Mouse (Mus musculus) heart, embryonic 16.5 days (tissue): Measurements from ENCODE around the gene Ccnyl1. TPM values are rescaled to one million over a fixed set of nuclear protein-coding genes. Genes with fewer than 3 reads are reported as not detected.
"Not testable (repeated sequence)": the region's sequence is repeated elsewhere in the genome, so short reads cannot be mapped to it uniquely, and the experiment has no call there.

Source experiments
- ATAC-seq: fragments of 200-750 bp; cut with Nextera tagmentation; replicated peaks from 2 replicates; pipeline ENCODE4 v1.8.0; 2017; ENCODE audit warnings: moderate number of reproducible peaks; ENCODE audit not compliant: insufficient read depth, low FRiP score; ENCODE audit errors: extremely low read depth
- H3K27ac ChIP-seq: fragments of 300-500 bp; sonication (generic); 2 replicates; pipeline ENCODE4 v1.5.1; 2014; ENCODE audit warnings: mild to moderate bottlenecking, low read length, control low read depth, moderate library complexity
- H3K27me3 ChIP-seq: fragments of 300-500 bp; sonication (generic); 2 replicates; pipeline ENCODE4 v1.6.1; 2014; ENCODE audit warnings: low read length, mixed read lengths; ENCODE audit not compliant: control insufficient read depth, insufficient read depth
- H3K36me3 ChIP-seq: fragments of 300-500 bp; sonication (generic); 2 replicates; pipeline ENCODE4 v1.6.1; 2014; ENCODE audit not compliant: control insufficient read depth, insufficient read depth
- H3K4me1 ChIP-seq: fragments of 300-500 bp; sonication (generic); 2 replicates; pipeline ENCODE4 v1.6.1; 2014; ENCODE audit warnings: low read length, mixed read lengths; ENCODE audit not compliant: control insufficient read depth, insufficient read depth
- H3K4me2 ChIP-seq: fragments of 300-500 bp; sonication (generic); 2 replicates; pipeline ENCODE4 v1.6.1; 2014; ENCODE audit warnings: low read depth, mild to moderate bottlenecking, control low read depth, low read length
- H3K4me3 ChIP-seq: fragments of 300-500 bp; sonication (generic); 2 replicates; pipeline ENCODE4 v1.5.1; 2014; ENCODE audit warnings: mild to moderate bottlenecking, control low read depth, low read length
- H3K9ac ChIP-seq: fragments of 300-500 bp; sonication (generic); 2 replicates; pipeline ENCODE4 v1.6.1; 2014; ENCODE audit warnings: low read length, control low read depth
- H3K9me3 ChIP-seq: fragments of 300-500 bp; sonication (generic); replicated peaks from 2 replicates; pipeline ENCODE4 v1.6.1; 2016; ENCODE audit warnings: low read length; ENCODE audit not compliant: control insufficient read depth
- WGBS: fragments of 180-500 bp; shearing (Covaris S2); extraction: QIAGEN DNeasy Blood & Tissue Kit; methylation state at CpG from one replicate; pipeline ENCODE4 v1.1.7; 2014; 5-methylcytosine and 5-hydroxymethylcytosine counted together
- polyA plus RNA-seq: library from polyadenylated mRNA; unstranded; fragments of >200 nt; fragmentation: Nextera tagmentation; extraction: Ambion mirVana; gene quantifications from 2 replicates; pipeline ENCODE4 v1.2.1, GENCODE M21; 2015

Ccnyl1 gene
- 3.2 and 3.9 TPM in 2 replicates for polyA plus RNA-seq

DNA sequence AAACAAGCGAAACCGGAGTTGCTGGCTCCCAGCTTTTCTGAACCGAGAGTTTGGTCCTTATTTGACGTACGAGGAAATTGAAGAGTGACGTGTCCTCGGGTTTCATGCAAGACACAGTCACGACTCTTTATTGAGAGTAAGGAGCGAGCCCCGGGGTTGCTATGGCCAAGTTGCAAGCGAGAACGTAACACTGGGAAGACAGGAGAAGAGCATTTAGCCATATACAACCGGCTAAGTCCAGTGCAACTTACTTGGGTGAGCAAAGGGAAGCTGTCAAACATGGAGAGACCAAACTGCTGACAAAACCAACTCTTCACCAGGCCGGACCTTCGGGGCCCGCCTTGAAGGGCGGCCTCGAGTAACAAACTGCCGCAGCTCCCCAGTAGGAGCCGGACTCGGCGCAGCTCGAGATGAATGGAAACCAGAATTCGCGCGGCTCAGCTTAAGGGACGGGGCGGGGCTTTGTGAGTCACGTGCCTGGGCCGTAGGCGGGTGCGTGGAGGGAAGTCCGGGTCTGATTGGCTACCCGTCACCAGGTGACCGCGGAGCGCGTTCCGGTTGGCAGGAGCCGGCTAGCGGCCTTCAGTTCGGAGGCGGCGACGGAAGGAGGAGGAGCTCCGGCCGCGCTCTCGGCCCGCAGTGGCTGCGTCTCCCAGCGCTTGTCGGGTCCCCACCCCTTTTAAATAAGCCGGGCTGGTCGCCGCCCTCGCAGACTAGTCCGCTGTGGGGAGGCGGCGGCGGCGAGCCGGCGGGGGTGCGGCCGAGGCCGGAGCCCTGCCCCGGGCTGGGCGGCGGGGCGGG lies at the start of gene Ccnyl1:
Ccnyl1 (plus strand) TSS at position 243 of the 801 bp plus-strand sequence.
- under 1% methylated on average over 70 of the region's 71 CpGs for WGBS
- Histone ChIP-seq H3K9me3 (no peaks in the 10 kb centered on the region), H3K4me2 (peak within 1 kb of the TSS; percentile 85), H3K36me3 (no peaks in the 10 kb centered on the region), H3K9ac (peak within 1 kb of the TSS; percentile 91), H3K27ac (peak within 1 kb of the TSS; percentile 86), H3K4me1 (peaks cover 16% of the 10 kb centered on the region), H3K4me3 (peak within 1 kb of the TSS; percentile 91), H3K27me3 (no peaks in the 10 kb centered on the region)
- peak; percentile 99 for ATAC-seq

GRCm38 (mm10) chr1:64641069-64641468 lies 49.2 kb upstream of the Ccnyl1 start:
- H3K27me3 ChIP-seq: no peaks in the 10 kb centered on the region
- no peaks in the 10 kb centered on the region for H3K4me1 ChIP-seq
- H3K4me3 ChIP-seq: no peak overlapping the region
- H3K9ac ChIP-seq: no peak overlapping the region
- no peak for ATAC-seq
- no peaks in the 10 kb centered on the region for H3K36me3 ChIP-seq
- WGBS: 85% methylated on average over 6 of the region's 6 CpGs
- no peaks in the 10 kb centered on the region for H3K9me3 ChIP-seq
- no peak overlapping the region for H3K4me2 ChIP-seq
- no peak overlapping the region for H3K27ac ChIP-seq

- H3K9ac ChIP-seq, H3K36me3 ChIP-seq, H3K9me3 ChIP-seq, H3K4me3 ChIP-seq, H3K27me3 ChIP-seq, ATAC-seq, H3K27ac ChIP-seq, H3K4me2 ChIP-seq, H3K4me1 ChIP-seq: not testable (repeated sequence)
- WGBS: 85% methylated on average over 8 of the region's 8 CpGs
These were observed 47.7 kb upstream of the Ccnyl1 start for GRCm38 (mm10) chr1:64642541-64642940.

DNA sequence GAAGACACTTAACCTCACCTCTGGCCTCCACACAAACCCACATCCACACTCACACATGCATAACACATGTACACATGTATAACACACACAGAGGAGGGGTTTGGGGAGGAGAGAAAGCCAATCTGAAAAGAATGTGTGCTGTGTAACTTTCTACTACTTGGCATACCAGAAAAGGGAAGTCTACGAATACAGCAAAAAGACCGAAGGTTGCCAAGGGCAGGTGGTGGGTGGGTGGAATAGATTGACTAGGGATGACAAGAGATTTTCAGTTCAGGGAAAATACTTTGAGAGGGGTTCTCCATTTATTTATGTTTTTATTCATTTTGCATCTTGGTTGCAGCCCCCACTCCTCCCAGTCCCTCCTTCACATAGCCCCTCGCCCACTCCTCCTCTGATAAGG lies 45.7 kb upstream of the Ccnyl1 start:
- Histone ChIP-seq H3K4me1 (no peaks in the 10 kb centered on the region), H3K4me3 (no peak overlapping the region), H3K27me3 (no peaks in the 10 kb centered on the region), H3K27ac (no peak overlapping the region), H3K9ac (no peak overlapping the region), H3K36me3 (no peaks in the 10 kb centered on the region), H3K4me2 (no peak overlapping the region), H3K9me3 (no peaks in the 10 kb centered on the region)
- ATAC-seq: no peak
- WGBS: 89% methylated on average over 3 of the region's 3 CpGs

DNA sequence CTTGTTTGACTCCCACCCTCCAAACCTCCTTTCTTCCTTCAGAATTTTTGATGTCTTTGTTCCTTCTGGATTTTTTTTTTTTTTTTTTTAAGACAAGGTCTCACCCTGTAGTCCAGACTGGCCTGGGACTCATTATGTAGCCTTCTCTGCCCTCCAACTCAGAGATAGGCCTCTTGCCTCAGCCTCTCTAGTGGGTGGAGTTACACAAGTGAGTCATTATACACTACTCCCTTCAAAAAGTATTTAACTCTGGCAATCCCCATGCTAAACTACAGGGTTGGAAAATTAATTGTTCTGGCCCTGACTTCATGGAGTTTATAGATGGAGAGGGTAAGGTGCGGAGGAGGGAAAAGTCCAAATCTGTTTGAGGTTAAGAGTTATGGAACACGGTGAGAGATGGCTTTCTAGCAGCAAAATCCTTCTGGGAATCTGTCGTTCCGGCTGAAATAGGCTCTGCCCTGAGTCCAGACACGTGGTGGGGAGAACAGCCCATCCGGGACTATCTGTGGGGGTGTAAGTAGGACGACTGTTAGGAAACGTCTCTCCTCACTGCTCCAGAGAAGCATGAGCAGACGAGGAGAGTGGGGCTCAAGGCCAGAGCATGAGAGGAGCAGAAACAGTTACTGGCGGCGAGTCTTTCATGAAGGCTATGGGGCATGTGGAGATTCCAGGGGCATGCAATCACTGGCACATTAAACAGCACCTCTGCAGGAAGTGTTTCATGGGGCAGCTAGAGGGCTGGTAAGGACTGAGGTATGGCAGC lies 40.7 kb upstream of the Ccnyl1 start:
- H3K36me3 ChIP-seq: no peaks in the 10 kb centered on the region
- ATAC-seq: no peak
- H3K4me1 ChIP-seq: no peaks in the 10 kb centered on the region
- H3K27me3 ChIP-seq: no peaks in the 10 kb centered on the region
- H3K9me3 ChIP-seq: no peaks in the 10 kb centered on the region
- no peak overlapping the region for H3K9ac ChIP-seq
- WGBS: 57% methylated on average over 11 of the region's 11 CpGs
- H3K27ac ChIP-seq: no peak overlapping the region
- H3K4me2 ChIP-seq: no peak overlapping the region
- H3K4me3 ChIP-seq: no peak overlapping the region

- no peak for ATAC-seq
- no peaks in the 10 kb centered on the region for H3K36me3 ChIP-seq
- H3K4me2 ChIP-seq: no peak overlapping the region
- H3K9me3 ChIP-seq: no peaks in the 10 kb centered on the region
- H3K27me3 ChIP-seq: no peaks in the 10 kb centered on the region
- no peaks in the 10 kb centered on the region for H3K4me1 ChIP-seq
- no peak overlapping the region for H3K4me3 ChIP-seq
- H3K9ac ChIP-seq: no peak overlapping the region
- WGBS: 81% methylated on average over 6 of the region's 6 CpGs
- no peak overlapping the region for H3K27ac ChIP-seq
These were observed 36.6 kb upstream of the Ccnyl1 start for GRCm38 (mm10) chr1:64653701-64654100.

GRCm38 (mm10) chr1:64655415-64655814 lies 34.8 kb upstream of the Ccnyl1 start:
- Histone ChIP-seq H3K4me3 (no peak overlapping the region), H3K9me3 (no peaks in the 10 kb centered on the region), H3K36me3 (no peaks in the 10 kb centered on the region), H3K9ac (no peak overlapping the region), H3K4me1 (no peaks in the 10 kb centered on the region), H3K27me3 (no peaks in the 10 kb centered on the region), H3K4me2 (no peak overlapping the region), H3K27ac (no peak overlapping the region)
- ATAC-seq: no peak
- WGBS: 46% methylated on average over 1 of the region's 1 CpGs

GRCm38 (mm10) chr1:64656423-64657129 lies 33.7 kb upstream of the Ccnyl1 start:
- H3K4me2 ChIP-seq: no peak overlapping the region
- no peak overlapping the region for H3K4me3 ChIP-seq
- no peak for ATAC-seq
- WGBS: 77% methylated on average over 3 of the region's 3 CpGs
- no peaks in the 10 kb centered on the region for H3K27me3 ChIP-seq
- no peak overlapping the region for H3K27ac ChIP-seq
- H3K4me1 ChIP-seq: no peaks in the 10 kb centered on the region
- H3K9ac ChIP-seq: no peak overlapping the region
- H3K9me3 ChIP-seq: no peaks in the 10 kb centered on the region
- no peaks in the 10 kb centered on the region for H3K36me3 ChIP-seq
